Mouse (Mus musculus) myocyte (in vitro differentiated cells): Measurements from ENCODE around the gene Rnf19b. TPM values are rescaled to one million over a fixed set of nuclear protein-coding genes. Genes with fewer than 3 reads are reported as not detected.

Source experiments
- H3K27me3 ChIP-seq: one replicate; pipeline ENCODE4 v1.6.1; 2011; ENCODE audit not compliant: control insufficient read depth, insufficient read depth, insufficient read length
- H3K36me3 ChIP-seq: one replicate; pipeline ENCODE4 v1.6.1; 2011; ENCODE audit not compliant: control insufficient read depth, insufficient read depth
- H3K4me2 ChIP-seq: one replicate; pipeline ENCODE4 v1.6.1; 2011; ENCODE audit warnings: low read depth, control low read depth
- H3K4me3 ChIP-seq: one replicate; pipeline ENCODE4 v1.5.1; 2011; ENCODE audit warnings: mild to moderate bottlenecking, control low read depth, moderate library complexity
- H3K79me2 ChIP-seq: one replicate; pipeline ENCODE4 v1.6.1; 2011; ENCODE audit not compliant: control insufficient read depth, insufficient read depth
- H3ac ChIP-seq: one replicate; pipeline ENCODE4 v1.6.1; 2011; ENCODE audit not compliant: control insufficient read depth, insufficient read length
- CEBPB ChIP-seq: IDR thresholded peaks from 2 replicates; pipeline ENCODE4 v1.6.1; 2011; ENCODE audit warnings: mild to moderate bottlenecking, moderate library complexity; ENCODE audit not compliant: poor library complexity, insufficient read depth, severe bottlenecking
- MAX ChIP-seq: IDR thresholded peaks from one replicate; pipeline ENCODE4 v1.6.1; 2011; ENCODE audit warnings: low read depth, mild to moderate bottlenecking, control low read depth
- MYOD1 ChIP-seq, 3 experiments: IDR thresholded peaks; one replicate each; pipeline ENCODE4 v1.6.1; 2011; ENCODE audit warnings: control low read depth in 2 of 3, low read depth in 2 of 3, mild to moderate bottlenecking in 2 of 3, moderate library complexity in 1 of 3; ENCODE audit not compliant: insufficient read length in 2 of 3, control insufficient read depth in 1 of 3
- MYOG ChIP-seq, 3 experiments: IDR thresholded peaks; one replicate each; pipeline ENCODE4 v1.6.1; 2011; ENCODE audit warnings: control low read depth in 2 of 3, low read depth in 2 of 3, mild to moderate bottlenecking in 2 of 3; ENCODE audit not compliant: insufficient read length in 2 of 3, control insufficient read depth in 1 of 3, insufficient read depth in 1 of 3
- POLR2AphosphoS2 ChIP-seq: IDR thresholded peaks from one replicate; pipeline ENCODE4 v1.6.1; 2011; ENCODE audit warnings: low read depth, control low read depth; ENCODE audit not compliant: insufficient read length
- REST ChIP-seq: IDR thresholded peaks from one replicate; pipeline ENCODE4 v1.6.1; 2011; ENCODE audit warnings: mild to moderate bottlenecking, control low read depth, moderate library complexity; ENCODE audit not compliant: insufficient read depth, insufficient read length
- SRF ChIP-seq: IDR thresholded peaks from one replicate; pipeline ENCODE4 v1.6.1; 2011; ENCODE audit warnings: low read depth; ENCODE audit not compliant: control insufficient read depth, insufficient read length
- TCF12 ChIP-seq: IDR thresholded peaks from one replicate; pipeline ENCODE4 v1.6.1; 2011; ENCODE audit warnings: mild to moderate bottlenecking, control low read depth; ENCODE audit not compliant: poor library complexity, insufficient read depth, severe bottlenecking
- USF1 ChIP-seq: IDR thresholded peaks from one replicate; pipeline ENCODE4 v1.6.1; 2011; ENCODE audit warnings: low read depth, mild to moderate bottlenecking, control low read depth, moderate library complexity
- polyA plus RNA-seq: library from polyadenylated mRNA; unstranded; fragments of >200 nt; fragmentation: generic; extraction: Trizol; gene quantifications from one replicate; pipeline ENCODE4 v1.2.1, GENCODE M21; 2012; ENCODE audit warnings: missing spikeins

Rnf19b gene
- polyA plus RNA-seq, 1 experiment = 49.3 TPM

- Histone ChIP-seq H3K4me3 (peak overlapping the region; percentile 16), H3K36me3 (no peaks in the 10 kb centered on the region), H3K27me3 (peaks cover 9% of the 10 kb centered on the region), H3ac (no peak overlapping the region), H3K4me2 (peak overlapping the region; percentile 58), H3K79me2 (no peaks in the 10 kb centered on the region)
- TF ChIP-seq POLR2AphosphoS2 (no peak), TCF12 (no peak), CEBPB (no peak), MYOG (IDR thresholded peaks at IDR 0.05; ENCODE audit: control insufficient read depth in 1 of 3, insufficient read depth in 1 of 3, insufficient read length in 2 of 3, low read depth in 2 of 3) (no peak), REST (no peak), MYOD1 (IDR thresholded peaks at IDR 0.05; ENCODE audit: control insufficient read depth in 1 of 3, insufficient read length in 2 of 3, low read depth in 2 of 3) (no peak), USF1 (no peak), MAX (no peak), SRF (no peak)
Measured at GRCm38 (mm10) chr4:129134799-129135585, 76.9 kb downstream of the Rnf19b start.

Other genes starting within 250 kb of the Rnf19b start
- gene Trim62, start 174.7 kb upstream of the Rnf19b start, polyA plus RNA-seq = 0.65 TPM
- 17.4 TPM for gene Azin2, start 95.8 kb upstream of the Rnf19b start, polyA plus RNA-seq
- gene Ak2, start 66.3 kb upstream of the Rnf19b start, polyA plus RNA-seq = 83.0 TPM
- gene Tmem54, start 47.3 kb downstream of the Rnf19b start, polyA plus RNA-seq = 0.41 TPM
- 0.12 TPM for gene Hpca, start 63.8 kb downstream of the Rnf19b start, polyA plus RNA-seq
- gene Fndc5, start 78.7 kb downstream of the Rnf19b start, polyA plus RNA-seq = 41.3 TPM
- gene S100pbp, start 131.5 kb downstream of the Rnf19b start, polyA plus RNA-seq = 7.8 TPM
- 183 TPM for gene Yars, start 131.5 kb downstream of the Rnf19b start, polyA plus RNA-seq
- 25.4 TPM for gene C77080, start 203.1 kb downstream of the Rnf19b start, polyA plus RNA-seq
- 51.1 TPM for gene Sync, start 229.3 kb downstream of the Rnf19b start, polyA plus RNA-seq